Mouse (Mus musculus): ENCODE measurements around the gene Mthfd1l.
A peak's percentile ranks its signal among the peaks of the same experiment; 100 is the strongest.

Gene Mthfd1l

GRCm38 (mm10) chr10:4079643-4080244 is 106.8 kb downstream of the Mthfd1l start:
- peak; percentile 78 to 79 for DNase-seq (ENCODE audit: low spot score in 2 of 2)

- no peak for DNase-seq (ENCODE audit: low spot score in 2 of 2)
These were observed 110.7 kb downstream of the Mthfd1l start for GRCm38 (mm10) chr10:4083609-4084008.

GRCm38 (mm10) chr10:4084907-4085306 is 112.0 kb downstream of the Mthfd1l start:
- no peak for DNase-seq (ENCODE audit: low spot score in 2 of 2)

- DNase-seq (ENCODE audit: low spot score in 2 of 2) = no peak
These were observed 112.6 kb downstream of the Mthfd1l start for GRCm38 (mm10) chr10:4085363-4086141.

GRCm38 (mm10) chr10:4087563-4087962 is 114.6 kb downstream of the Mthfd1l start:
- no peak for DNase-seq (ENCODE audit: low spot score in 2 of 2)

- DNase-seq (ENCODE audit: low spot score in 2 of 2) = no peak
These were observed 116.0 kb downstream of the Mthfd1l start for GRCm38 (mm10) chr10:4088744-4089414.

- DNase-seq (ENCODE audit: low spot score in 2 of 2) = no peak
These were observed 117.0 kb downstream of the Mthfd1l start for GRCm38 (mm10) chr10:4089885-4090284.

- DNase-seq (ENCODE audit: low spot score in 2 of 2) = no peak
These were observed 120.1 kb downstream of the Mthfd1l start for GRCm38 (mm10) chr10:4092990-4093389.

- DNase-seq (ENCODE audit: low spot score in 2 of 2) = no peak
These were observed 121.3 kb downstream of the Mthfd1l start for GRCm38 (mm10) chr10:4094093-4094817.

- no peak for DNase-seq (ENCODE audit: low spot score in 2 of 2)
These were observed 123.2 kb downstream of the Mthfd1l start for GRCm38 (mm10) chr10:4096151-4096550.

GRCm38 (mm10) chr10:4100007-4100406 is 127.1 kb downstream of the Mthfd1l start:
- no peak for DNase-seq (ENCODE audit: low spot score in 2 of 2)

- no peak for DNase-seq (ENCODE audit: low spot score in 2 of 2)
These were observed 133.0 kb downstream of the Mthfd1l start for GRCm38 (mm10) chr10:4105676-4106528.

GRCm38 (mm10) chr10:4107661-4108338 is 134.9 kb downstream of the Mthfd1l start:
- no peak for DNase-seq (ENCODE audit: low spot score in 2 of 2)

- DNase-seq (ENCODE audit: low spot score in 2 of 2) = no peak
These were observed 135.5 kb downstream of the Mthfd1l start for GRCm38 (mm10) chr10:4108462-4108861.

GRCm38 (mm10) chr10:4111095-4111794 is 138.3 kb downstream of the Mthfd1l start:
- no peak for DNase-seq (ENCODE audit: low spot score in 2 of 2)

GRCm38 (mm10) chr10:4111795-4112139 is 138.8 kb downstream of the Mthfd1l start:
- no peak for DNase-seq (ENCODE audit: low spot score in 2 of 2)

- DNase-seq (ENCODE audit: low spot score in 2 of 2) = no peak
These were observed 139.9 kb downstream of the Mthfd1l start for GRCm38 (mm10) chr10:4112611-4113327.

- DNase-seq (ENCODE audit: low spot score in 2 of 2) = peak; percentile 56 to 60
These were observed 140.4 kb downstream of the Mthfd1l start for GRCm38 (mm10) chr10:4113328-4113658.

GRCm38 (mm10) chr10:4116653-4117052 is 143.7 kb downstream of the Mthfd1l start:
- no peak for DNase-seq (ENCODE audit: low spot score in 2 of 2)

- DNase-seq (ENCODE audit: low spot score in 2 of 2) = no peak
These were observed 144.2 kb downstream of the Mthfd1l start for GRCm38 (mm10) chr10:4117091-4117490.

Measured in right cerebral cortex, postnatal 10 days (tissue).